In the genomic region with DNA sequence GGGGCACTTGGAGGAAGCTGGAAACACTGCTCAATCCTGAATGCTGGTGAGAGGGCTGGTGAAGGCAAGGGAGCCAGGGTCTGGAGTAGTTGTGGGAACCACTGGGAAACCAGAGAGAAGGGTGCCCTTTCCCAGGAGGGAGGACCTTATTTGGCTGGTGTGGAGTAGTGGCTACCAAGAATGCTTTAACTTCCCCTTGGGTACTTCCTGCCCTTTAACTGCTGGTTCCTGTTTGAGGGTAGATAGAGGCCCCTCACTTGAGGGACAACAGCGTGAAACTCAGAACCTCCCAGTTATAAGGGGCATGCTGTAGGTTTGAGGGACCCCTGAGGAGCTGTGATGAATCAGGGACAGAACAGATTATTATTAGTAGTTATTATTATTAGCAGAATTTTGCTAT, we compare ENCODE assay signal across 15 mouse cellular contexts. TPM values are rescaled to one million over a fixed set of nuclear protein-coding genes. Genes with fewer than 3 reads are reported as not detected.
A peak's percentile ranks its signal among the peaks of the same experiment; 100 is the strongest.
DNase-seq lines count a peak whose midpoint lies in the region; ATAC-seq and TF ChIP-seq lines count a peak whose summit lies in the region.
"Had no signal": no experiment of that assay in that cellular context is flagged by ENCODE, and none has a peak within 500 bp of the region (broad histone marks: within the 10 kb centered on the region; RNA-seq: fewer than 3 reads in every experiment).

No protein-coding gene starts in this region.

- no peak for TF ChIP-seq EP300 in liver, postnatal 0 days (IDR thresholded peaks at IDR 0.05; ENCODE audit: low read depth)

- no peaks in the 10 kb centered on the region for H3K9me3 ChIP-seq in heart, embryonic 16.5 days (replicated peaks; ENCODE audit: control insufficient read depth, low read length)
- no peaks in the 10 kb centered on the region for H3K9me3 ChIP-seq in liver, postnatal 0 days (ENCODE audit: low read length)
- H3K9me3 ChIP-seq: embryonic facial prominence, embryonic 13.5 days; forebrain, embryonic 15.5 days had no signal

- H3K27me3 ChIP-seq in heart, embryonic 16.5 days (ENCODE audit: control insufficient read depth, insufficient read depth, low read length), result 0 out of 2 replicates have a peak, but pooled peaks cover 2% of the 10 kb centered on the region
- no peaks in the 10 kb centered on the region for H3K27me3 ChIP-seq in liver, postnatal 0 days (ENCODE audit: insufficient read depth, low read length)
- H3K27me3 ChIP-seq: forebrain, embryonic 15.5 days had no signal

- H3K36me3 ChIP-seq in heart, embryonic 16.5 days (ENCODE audit: control insufficient read depth, insufficient read depth), result no peaks in the 10 kb centered on the region
- H3K36me3 ChIP-seq in liver, postnatal 0 days (replicated peaks; ENCODE audit: insufficient read depth, low read length), result no peaks in the 10 kb centered on the region
- H3K36me3 ChIP-seq: embryonic facial prominence, embryonic 13.5 days; forebrain, embryonic 15.5 days had no signal

- TF ChIP-seq POLR2A in bone marrow, adult 2 months (IDR thresholded peaks at IDR 0.05; ENCODE audit: borderline replicate concordance, control insufficient read depth, low read depth, low read length), result no peak

- H3K9ac ChIP-seq in heart, embryonic 16.5 days (ENCODE audit: low read length), result no peak overlapping the region
- no peak overlapping the region for H3K9ac ChIP-seq in liver, postnatal 0 days (replicated peaks)
- H3K9ac ChIP-seq: embryonic facial prominence, embryonic 13.5 days; forebrain, embryonic 15.5 days had no signal

- no peak overlapping the region for H3K4me2 ChIP-seq in heart, embryonic 16.5 days (ENCODE audit: low read depth, low read length)
- peak overlapping the region; percentile 55 for H3K4me2 ChIP-seq in liver, postnatal 0 days (ENCODE audit: low read depth, low read length)
- H3K4me2 ChIP-seq: embryonic facial prominence, embryonic 13.5 days; forebrain, embryonic 15.5 days had no signal

- H3K27ac ChIP-seq in heart, embryonic 16.5 days (ENCODE audit: low read length), result peak overlapping the region; percentile 24; the same call in 1 of the 2 replicates
- peak overlapping the region; percentile 71 for H3K27ac ChIP-seq in bone marrow, adult 2 months (ENCODE audit: control insufficient read depth, insufficient read depth, low read depth, low read length, poor library complexity)
- peak overlapping the region; percentile 91 for H3K27ac ChIP-seq in liver, postnatal 0 days (ENCODE audit: low read depth)
- H3K27ac ChIP-seq: embryonic facial prominence, embryonic 13.5 days; forebrain, embryonic 15.5 days had no signal

- H3K4me1 ChIP-seq in heart, embryonic 16.5 days (ENCODE audit: control insufficient read depth, insufficient read depth, low read length), result no peaks in the 10 kb centered on the region
- H3K4me1 ChIP-seq in bone marrow, adult 2 months (ENCODE audit: control insufficient read depth, insufficient read depth, low read length), result peaks cover 15% of the 10 kb centered on the region
- H3K4me1 ChIP-seq in liver, postnatal 0 days (ENCODE audit: insufficient read depth), result peaks cover 17% of the 10 kb centered on the region

- TF ChIP-seq CTCF in bone marrow, adult 2 months (IDR thresholded peaks at IDR 0.05; ENCODE audit: control insufficient read depth, insufficient read depth, low read length), result no peak
- no peak for TF ChIP-seq CTCF in liver, postnatal 0 days (IDR thresholded peaks at IDR 0.05; ENCODE audit: low read depth)

- ATAC-seq in heart, embryonic 16.5 days (replicated peaks; ENCODE audit: extremely low read depth, insufficient read depth, low FRiP score), result no peak
- ATAC-seq in liver, postnatal 0 days, result no peak; the same call in 1 of the 2 replicates
- ATAC-seq: forebrain, embryonic 15.5 days had no signal

- DNase-seq in heart, adult 9 months (ENCODE audit: low spot score in 2 of 2), result no peak
- peak; percentile 71 for DNase-seq in A20 (ENCODE audit: low read depth, low spot score)
- no peak for DNase-seq in liver, postnatal 0 days
- DNase-seq in adrenal gland, postnatal 36 days, result no peak
- DNase-seq in frontal cortex, postnatal 14 days (ENCODE audit: low spot score in 2 of 2), result no peak
- DNase-seq: cerebellum, postnatal 14 days; gastrocnemius, postnatal 36 days; kidney, adult 11 months; left cerebral cortex, postnatal 4 days had no signal

- H3K4me3 ChIP-seq in heart, embryonic 16.5 days (ENCODE audit: low read length), result no peak overlapping the region
- H3K4me3 ChIP-seq in bone marrow, adult 2 months (replicated peaks; ENCODE audit: control insufficient read depth, low read depth, low read length), result no peak overlapping the region
- no peak overlapping the region for H3K4me3 ChIP-seq in liver, postnatal 0 days (ENCODE audit: low read depth, low read length)
- H3K4me3 ChIP-seq: embryonic facial prominence, embryonic 13.5 days; forebrain, embryonic 15.5 days had no signal

- 41% methylated on average over 1 of the region's 1 CpGs for WGBS in heart, embryonic 16.5 days
- 0% methylated on average over 1 of the region's 1 CpGs for WGBS in bone marrow, adult 2 months
- WGBS in liver, postnatal 0 days (ENCODE audit: insufficient replicate concordance), result 21% methylated on average over 1 of the region's 1 CpGs

RNA-seq across cellular contexts. Expression of a gene that starts 0.9 kb away (rescaled TPM):
- polyA plus RNA-seq in heart, embryonic 16.5 days (2015; fragmentation: Nextera tagmentation; extraction: Ambion mirVana), result 7.9 and 8.2 TPM in 2 replicates
- 50.4 and 139 TPM in 2 replicates for polyA plus RNA-seq in bone marrow, adult 2 months (2011; ENCODE audit: insufficient read depth, insufficient read length, low replicate concordance, missing spikeins)
- polyA plus RNA-seq in liver, postnatal 0 days (2015; fragmentation: Nextera tagmentation; extraction: Ambion mirVana), result 41.2 and 44.2 TPM in 2 replicates
- 1 to 10 TPM; 4.4 to 4.8 TPM for total RNA-seq in adrenal gland, postnatal 36 days (2021)

RNA-seq across cellular contexts. Expression of a gene that starts 5.1 kb away (rescaled TPM):
- 3.5 and 6.4 TPM in 2 replicates for polyA plus RNA-seq in heart, embryonic 16.5 days (2015; fragmentation: Nextera tagmentation; extraction: Ambion mirVana)
- polyA plus RNA-seq in bone marrow, adult 2 months (2011; ENCODE audit: insufficient read depth, insufficient read length, low replicate concordance, missing spikeins), result 38.6 and 66.2 TPM in 2 replicates
- 5.3 and 6.0 TPM in 2 replicates for polyA plus RNA-seq in liver, postnatal 0 days (2015; fragmentation: Nextera tagmentation; extraction: Ambion mirVana)
- 1 to 10 TPM in 1 of 2 experiments, under 1 TPM in 1; 0.89 to 6.6 TPM for total RNA-seq in adrenal gland, postnatal 36 days (2021)

RNA-seq across cellular contexts. Expression of a gene that starts 12.6 kb away (rescaled TPM):
- polyA plus RNA-seq in heart, embryonic 16.5 days (2015; fragmentation: Nextera tagmentation; extraction: Ambion mirVana), result 0.20 and 0.33 TPM in 2 replicates
- polyA plus RNA-seq in bone marrow, adult 2 months (2011; ENCODE audit: insufficient read depth, insufficient read length, low replicate concordance, missing spikeins), result 3.2 and 7.4 TPM in 2 replicates
- polyA plus RNA-seq in liver, postnatal 0 days (2015; fragmentation: Nextera tagmentation; extraction: Ambion mirVana), result 0.59 and 0.75 TPM in 2 replicates
- total RNA-seq in adrenal gland, postnatal 36 days (2021), result under 1 TPM; 0.23 to 0.36 TPM
- polyA plus RNA-seq: forebrain, embryonic 15.5 days had no signal

RNA-seq across cellular contexts. Expression of a gene that starts 13.3 kb away (rescaled TPM):
- 6.0 and 10.9 TPM in 2 replicates for polyA plus RNA-seq in heart, embryonic 16.5 days (2015; fragmentation: Nextera tagmentation; extraction: Ambion mirVana)
- polyA plus RNA-seq in bone marrow, adult 2 months (2011; ENCODE audit: insufficient read depth, insufficient read length, low replicate concordance, missing spikeins), result 48.9 and 51.7 TPM in 2 replicates
- polyA plus RNA-seq in liver, postnatal 0 days (2015; fragmentation: Nextera tagmentation; extraction: Ambion mirVana), result 34.1 and 39.1 TPM in 2 replicates
- total RNA-seq in adrenal gland, postnatal 36 days (2021), result 1 to 10 TPM; 3.8 to 4.4 TPM

RNA-seq across cellular contexts. Expression of a gene that starts 16.0 kb away (rescaled TPM):
- 0.27 and 0.79 TPM in 2 replicates for polyA plus RNA-seq in heart, embryonic 16.5 days (2015; fragmentation: Nextera tagmentation; extraction: Ambion mirVana)
- polyA plus RNA-seq in bone marrow, adult 2 months (2011; ENCODE audit: insufficient read depth, insufficient read length, low replicate concordance, missing spikeins), result 3.5 and 4.4 TPM in 2 replicates
- not detected in 2 replicates for polyA plus RNA-seq in liver, postnatal 0 days (2015; fragmentation: Nextera tagmentation; extraction: Ambion mirVana)
- total RNA-seq in adrenal gland, postnatal 36 days (2021), result under 1 TPM; 0.36 to 0.40 TPM
- total RNA-seq: heart, postnatal 25 days had no signal
- polyA plus RNA-seq: lung, embryonic 16.5 days had no signal

Comparison
In these comparisons a context has a peak if more than half of its experiments do, and no peak if none do; other contexts are left out.
1. H3K27ac ChIP-seq: peak in every context shown above with its lines; median percentile 91 in liver, postnatal 0 days; 71 in bone marrow, adult 2 months; 24 in heart, embryonic 16.5 days.